Mouse (Mus musculus) gastrocnemius, adult 18-20 months (tissue): ENCODE measurements around the gene Smpd2. TPM values are rescaled to one million over a fixed set of nuclear protein-coding genes. Genes with fewer than 3 reads are reported as not detected.

Experiments used
- DNase-seq: peaks from one replicate; pipeline ENCODE4 v3.0.0; 2021; ENCODE audit warnings: low spot score
- total RNA-seq, 2 experiments: library from RNA; stranded (reverse); gene quantifications; 2 replicates each; pipeline ENCODE4 v1.2.3; 2021

The Smpd2 gene
- total RNA-seq, 2 experiments from 2014 or later: 9.2 to 9.9 TPM

DNA sequence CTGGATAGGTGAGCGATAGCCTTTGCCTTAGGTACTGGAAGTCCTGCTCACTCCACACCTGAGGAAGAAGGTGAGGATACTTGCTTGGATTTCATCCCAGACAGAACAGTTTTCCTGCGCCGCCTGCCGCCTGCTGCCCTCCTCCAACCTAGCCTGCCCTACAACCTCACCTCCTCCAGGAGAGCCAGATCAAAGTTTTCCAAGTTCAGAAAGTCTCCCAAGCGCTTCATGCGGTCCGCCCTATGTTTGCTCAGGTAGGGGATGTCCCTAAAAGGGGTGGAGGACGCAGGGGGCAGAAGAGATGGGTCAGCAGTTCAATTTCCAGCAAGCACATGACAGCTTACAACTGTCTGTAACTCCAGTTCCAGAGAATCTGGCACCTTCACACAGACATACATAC is 875 bp downstream of the Smpd2 start:
- DNase-seq: no peak

DNA sequence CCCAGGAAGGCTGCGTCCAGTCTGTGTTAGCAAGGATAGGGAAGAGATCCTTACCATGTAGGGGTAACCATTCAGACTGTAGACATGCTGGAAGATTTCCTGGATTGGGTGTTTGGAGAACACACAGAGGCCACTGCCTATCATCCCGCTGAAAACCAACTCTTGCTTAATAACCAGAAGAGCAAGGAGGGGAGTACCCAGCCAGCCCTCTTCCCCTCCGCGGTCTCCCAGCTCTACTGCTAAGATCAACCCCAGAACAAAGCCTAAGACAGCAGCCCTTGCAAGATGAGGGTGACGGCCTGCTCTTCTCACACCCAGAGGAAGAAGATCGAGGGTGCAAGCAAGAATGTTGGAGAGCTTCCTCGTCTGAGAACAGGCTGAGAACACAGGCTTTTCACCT is 1.3 kb downstream of the Smpd2 start:
- DNase-seq: no peak

DNA sequence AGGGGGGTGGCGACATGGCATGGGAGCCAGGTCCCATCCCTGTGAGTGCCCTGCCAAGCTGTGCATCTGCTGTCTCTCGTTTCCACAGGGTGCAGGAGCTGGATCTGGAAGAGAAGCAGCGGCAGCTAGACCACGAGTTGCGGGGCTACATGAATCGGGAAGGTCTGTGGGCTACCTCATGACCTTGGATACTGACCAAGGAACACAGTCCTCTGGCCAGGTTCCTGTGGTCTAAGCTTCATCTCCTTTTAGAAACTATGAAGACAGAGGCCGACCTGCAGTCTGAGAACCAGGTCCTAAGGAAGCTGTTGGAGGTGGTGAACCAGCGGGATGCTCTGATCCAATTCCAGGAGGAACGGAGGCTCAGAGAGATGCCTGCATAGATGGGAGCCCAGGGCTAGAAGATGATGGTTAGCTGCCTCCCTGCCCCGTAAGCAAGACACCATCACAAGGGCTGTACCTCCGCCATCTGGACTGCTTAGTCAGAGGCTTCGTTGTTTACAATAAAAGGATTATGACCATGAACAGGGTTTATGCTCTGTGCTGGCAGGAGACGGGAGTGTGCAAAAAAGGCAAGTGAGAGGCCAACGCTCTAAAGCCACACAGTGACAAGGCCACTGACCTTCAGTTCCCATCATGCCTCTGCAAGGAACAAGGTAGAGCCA is 3.5 kb downstream of the Smpd2 start:
- DNase-seq: no peak

DNA sequence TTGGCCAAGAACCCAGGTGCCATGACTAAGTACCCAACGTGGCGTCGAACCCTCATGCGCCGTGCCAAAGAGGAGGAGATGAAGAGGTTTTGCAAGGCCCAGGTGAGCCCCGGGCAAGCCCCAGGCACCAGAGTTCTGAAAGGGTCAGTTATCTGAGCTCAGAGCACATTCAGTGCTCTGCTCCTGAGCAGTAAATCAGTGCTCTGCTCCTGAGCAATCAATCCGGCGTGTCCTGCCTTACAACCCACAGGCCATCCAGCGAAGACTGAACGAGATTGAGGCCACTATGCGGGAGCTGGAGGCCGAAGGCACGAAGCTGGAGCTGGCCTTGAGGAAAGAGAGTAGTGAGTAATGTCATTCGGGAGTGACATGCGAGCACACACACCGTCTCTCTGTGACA is 4.4 kb downstream of the Smpd2 start:
- no peak for DNase-seq

DNA sequence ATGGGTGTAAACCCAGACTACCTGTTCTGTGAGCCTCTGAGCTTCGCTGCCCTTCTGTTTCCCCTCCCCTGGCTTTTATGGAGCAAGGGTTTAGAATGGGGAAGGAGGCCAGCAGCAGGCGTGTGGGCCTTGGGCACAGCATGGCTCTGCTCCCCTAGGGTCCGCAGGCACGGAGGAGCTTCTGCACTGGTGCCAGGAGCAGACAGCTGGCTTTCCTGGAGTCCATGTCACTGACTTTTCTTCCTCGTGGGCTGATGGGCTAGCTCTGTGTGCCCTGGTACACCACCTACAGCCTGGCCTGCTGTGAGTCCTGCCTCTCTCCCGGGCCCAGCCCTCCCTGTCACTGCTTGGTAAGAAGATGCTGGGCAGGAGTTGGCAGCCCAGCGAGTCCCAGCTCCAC is 7.7 kb downstream of the Smpd2 start:
- no peak for DNase-seq

DNA sequence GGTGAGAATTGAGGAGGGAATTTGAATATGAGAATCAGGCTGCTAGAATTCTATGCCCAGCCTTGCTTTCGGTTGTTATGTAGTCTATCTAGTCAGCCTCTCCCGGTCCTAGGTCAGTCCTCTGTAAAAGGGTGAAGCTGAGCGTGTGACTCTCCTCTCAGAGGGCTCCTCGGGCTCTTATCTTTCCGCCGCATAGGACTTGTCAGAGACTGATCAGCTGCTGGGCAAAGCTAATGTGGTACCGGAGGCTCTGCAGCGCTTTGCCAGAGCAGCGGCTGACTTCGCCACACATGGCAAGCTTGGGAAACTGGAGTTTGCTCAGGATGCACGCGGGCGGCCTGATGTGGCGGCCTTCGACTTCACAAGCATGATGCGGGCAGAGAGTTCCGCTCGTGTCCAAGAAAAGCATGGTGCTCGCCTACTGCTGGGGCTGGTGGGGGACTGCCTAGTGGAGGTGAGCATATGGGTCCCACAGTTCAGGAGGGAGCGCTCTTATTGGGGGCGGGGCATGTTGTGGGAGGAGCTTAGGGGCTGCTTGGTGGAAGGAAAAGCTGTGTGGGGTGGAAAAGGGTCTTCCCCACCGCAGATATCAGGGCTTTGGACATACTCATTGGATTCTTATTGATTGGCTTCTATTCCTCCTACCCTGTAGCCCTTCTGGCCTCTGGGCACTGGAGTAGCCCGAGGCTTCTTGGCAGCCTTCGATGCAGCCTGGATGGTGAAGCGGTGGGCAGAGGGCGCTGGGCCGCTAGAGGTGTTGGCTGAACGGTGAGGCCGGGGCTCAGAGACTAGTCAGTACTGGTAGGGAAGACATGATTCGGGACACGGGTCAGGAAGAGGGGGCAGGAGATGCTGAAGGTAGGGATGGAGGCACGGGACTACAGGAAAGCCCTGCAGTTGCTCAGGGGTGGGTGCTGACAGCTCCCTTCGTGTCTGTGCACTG is 9.0 kb downstream of the Smpd2 start:
- DNase-seq: no peak

DNA sequence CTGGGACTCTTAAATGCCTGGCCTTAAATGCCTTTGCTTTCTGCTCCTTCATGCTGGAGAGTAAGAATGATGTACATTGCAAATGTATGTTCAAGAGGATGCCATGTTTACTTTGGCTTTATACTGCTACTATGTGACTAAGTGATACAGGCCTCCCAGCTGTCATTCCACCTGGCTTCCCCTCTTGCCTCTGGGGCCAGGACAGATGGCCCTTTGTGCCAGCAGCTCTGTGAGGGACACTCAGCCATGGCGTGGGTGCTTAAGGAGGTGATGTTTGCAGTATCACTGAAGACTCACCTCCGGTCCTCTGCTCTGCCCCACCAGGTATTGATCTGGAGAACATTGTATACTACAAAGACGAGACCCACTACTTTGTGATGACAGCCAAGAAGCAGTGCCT is 10.2 kb downstream of the Smpd2 start:
- DNase-seq: no peak

DNA sequence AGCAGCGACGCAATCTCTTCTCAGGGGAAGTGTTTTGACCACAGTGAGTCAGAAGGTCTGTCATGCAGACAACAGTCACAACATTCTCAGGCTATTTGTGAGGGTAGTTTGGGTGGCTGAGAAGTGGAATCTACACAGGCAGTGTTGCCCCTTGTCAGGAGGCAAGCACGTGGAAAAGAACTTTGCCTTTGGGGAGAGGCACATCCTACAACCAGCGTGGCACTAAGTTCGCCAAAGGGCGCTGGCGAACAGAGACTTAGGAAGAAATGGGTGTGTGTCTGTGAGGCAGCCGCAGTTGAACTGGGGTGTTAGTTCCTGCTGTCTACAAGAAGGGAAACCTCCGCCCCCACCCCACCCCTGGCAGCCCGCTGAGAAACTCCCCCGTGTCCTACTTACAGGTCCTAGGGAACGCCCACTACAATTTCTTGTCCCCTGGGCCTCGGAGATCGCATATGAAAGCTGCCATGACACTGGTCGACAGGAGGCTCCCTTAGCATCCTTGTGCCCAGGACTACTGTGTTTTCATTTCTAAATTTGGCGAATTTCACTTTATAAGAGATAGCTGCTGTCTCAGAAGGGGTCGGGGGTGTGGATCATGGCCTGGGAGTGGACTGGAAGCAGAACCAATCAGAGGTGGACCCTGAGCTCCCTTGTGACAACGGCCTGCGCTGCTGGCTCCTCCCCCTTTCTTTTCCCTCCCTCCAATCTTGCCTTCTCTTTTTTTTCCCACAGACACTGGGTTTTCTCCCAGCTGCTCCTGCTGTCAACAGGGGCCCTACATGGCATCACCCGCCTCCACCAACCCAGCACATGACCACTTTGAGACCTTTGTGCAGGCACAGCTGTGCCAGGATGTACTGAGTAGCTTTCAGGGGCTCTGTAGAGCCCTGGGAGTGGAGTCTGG is 12.6 kb downstream of the Smpd2 start:
- peak; percentile 81 for DNase-seq

DNA sequence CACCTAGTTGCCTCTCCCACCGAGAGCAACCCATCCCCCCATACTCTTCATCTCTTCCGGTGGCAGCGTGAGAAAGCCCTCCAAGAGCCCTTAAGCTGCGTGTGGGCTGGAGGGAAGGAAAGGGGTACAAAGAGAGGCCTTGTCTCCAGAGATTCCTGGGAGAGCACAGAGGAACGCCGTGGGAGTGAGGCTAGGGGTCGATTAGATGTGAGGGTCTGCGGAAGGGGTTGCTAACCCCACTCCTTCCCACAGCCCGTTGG is 13.2 kb downstream of the Smpd2 start:
- no peak for DNase-seq

DNA sequence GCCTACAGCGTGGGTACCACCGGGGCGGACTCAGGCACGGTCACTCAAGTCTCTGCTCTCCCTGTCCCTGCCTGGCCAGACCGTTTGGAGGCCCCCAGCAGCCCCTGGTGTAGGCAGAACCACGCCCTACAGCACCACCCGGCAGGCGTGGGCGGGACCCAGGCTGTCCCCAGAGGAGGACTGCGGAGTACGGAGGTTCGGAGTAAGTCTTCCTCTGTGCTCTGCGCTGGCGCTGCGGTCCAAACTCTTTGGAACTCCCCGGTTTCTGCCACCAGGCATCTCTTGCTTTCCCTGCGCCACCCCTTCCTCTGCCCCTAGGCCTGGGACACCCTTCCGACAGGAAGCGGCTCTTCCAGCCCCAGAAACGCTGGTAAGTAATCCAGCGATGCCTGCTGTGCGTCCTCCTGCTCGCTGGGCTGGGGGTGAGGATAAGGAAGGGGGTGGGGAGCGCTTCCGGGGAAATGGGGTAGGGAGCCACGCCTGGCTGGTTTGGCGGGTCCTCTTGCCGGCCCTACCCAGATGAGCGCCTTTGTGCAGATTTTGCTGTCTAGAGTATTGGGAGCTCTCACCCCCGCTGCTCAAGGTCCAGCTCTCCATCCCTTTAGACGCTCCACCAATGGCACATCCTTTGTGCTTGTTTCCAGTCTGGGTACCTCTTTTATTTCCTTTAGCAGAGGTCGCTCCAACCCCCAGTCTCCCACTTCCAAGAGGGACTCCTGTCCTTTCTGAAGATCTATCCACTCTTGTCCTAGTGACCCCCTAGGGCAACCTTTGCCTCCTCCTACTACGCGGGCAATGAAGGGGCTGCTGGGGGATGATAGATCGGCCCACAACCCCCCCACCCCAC is 13.8 kb downstream of the Smpd2 start, which contains the start of gene Mical1:
TSS of gene Mical1 (plus strand) at position 144 of the 847 bp plus-strand sequence.
- peak; percentile 69 for DNase-seq

DNA sequence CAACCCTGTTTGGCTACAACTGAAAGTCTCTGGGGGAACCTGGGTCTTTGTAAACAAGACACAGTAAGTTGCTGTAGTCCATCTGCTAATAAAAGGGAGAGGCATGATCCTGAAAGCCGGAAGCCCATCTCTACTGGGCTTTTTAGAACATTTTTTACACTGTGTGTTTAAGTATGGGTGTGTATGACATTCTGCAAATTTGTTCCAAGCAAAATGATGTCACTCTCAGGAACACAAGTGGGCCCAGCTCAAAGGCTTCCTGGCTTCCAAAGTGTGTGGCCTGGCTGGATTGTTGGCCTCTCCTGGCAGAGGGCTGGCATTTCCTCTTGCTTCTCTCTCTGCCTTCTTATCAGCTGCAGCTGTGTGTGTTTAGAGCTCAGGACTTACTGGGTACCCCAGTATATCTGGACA is 15.2 kb downstream of the Smpd2 start:
- DNase-seq: peak; percentile 27

DNA sequence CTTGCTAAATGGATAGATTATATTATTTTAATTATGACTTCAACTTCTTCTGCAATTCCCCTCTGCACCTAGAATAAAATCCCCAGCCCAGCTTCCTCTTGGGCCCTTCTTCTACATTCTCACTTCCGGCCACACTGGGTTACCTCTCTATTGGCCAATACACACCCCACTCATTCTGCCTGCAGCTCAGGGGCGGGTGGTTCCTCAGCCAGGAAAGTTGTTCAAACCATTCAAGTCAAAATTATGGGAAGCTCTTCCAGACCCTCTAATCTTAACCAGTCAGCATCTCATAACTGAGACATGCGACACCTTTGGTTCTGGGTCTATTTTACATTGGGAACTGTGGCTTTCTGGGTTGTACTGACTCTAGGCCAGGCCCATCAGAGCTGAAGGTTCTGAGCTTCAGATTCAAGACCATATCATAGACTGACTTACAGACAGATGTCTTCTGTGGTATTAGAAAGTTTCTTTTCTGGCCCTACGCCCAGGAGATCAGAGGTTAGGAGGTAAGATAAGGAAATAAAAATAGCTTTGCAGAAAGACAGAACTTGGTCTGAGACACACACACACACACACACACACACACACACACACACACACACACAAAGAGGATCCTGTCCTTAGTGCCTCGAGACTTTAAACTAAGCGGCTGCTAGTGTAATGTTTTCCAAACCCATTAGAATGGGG is 16.2 kb downstream of the Smpd2 start:
- DNase-seq: no peak

DNA sequence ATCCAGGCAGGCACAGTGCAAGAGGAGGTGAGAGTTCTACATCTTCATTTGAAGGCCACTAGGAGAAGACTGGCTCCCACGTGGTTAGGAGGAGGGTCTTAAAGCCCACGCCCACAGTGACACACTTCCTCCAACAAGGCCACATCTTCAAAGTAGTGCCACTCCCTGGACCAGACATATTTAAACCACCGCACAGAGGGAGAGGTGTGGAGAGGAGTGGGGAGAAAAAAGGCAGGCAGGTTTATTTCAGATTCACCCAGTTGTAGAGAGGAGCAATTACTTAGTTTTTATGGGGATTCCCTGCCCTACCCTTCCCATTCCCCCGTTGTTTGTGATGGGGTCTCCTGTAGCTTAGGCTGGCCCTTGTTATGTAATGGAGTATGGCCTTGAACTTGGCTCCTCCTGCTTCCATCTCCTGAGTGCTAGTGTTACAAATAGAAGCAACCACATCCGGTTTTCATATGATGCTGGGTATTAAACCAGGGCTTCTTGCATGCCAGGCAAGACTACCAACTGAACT is 17.1 kb downstream of the Smpd2 start:
- no peak for DNase-seq

DNA sequence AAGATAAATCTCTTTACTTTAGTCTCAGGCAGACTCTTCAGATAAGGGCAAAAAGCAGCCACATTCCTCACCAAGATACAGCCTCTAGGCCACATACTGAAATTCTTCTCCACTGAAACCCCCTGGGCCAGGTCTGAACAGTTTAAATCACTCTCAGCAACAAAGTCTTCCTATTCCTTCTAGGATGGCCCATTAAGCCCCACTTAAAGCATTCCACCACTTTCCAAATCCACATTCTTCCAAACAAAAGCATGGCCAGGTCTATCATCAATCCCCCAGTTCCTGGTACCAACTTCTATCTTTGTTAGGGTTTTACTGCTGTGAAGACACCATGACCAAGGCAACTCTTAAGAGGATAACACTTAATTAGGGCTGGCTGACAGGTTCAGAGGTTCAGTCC is 17.6 kb downstream of the Smpd2 start:
- DNase-seq: no peak

DNA sequence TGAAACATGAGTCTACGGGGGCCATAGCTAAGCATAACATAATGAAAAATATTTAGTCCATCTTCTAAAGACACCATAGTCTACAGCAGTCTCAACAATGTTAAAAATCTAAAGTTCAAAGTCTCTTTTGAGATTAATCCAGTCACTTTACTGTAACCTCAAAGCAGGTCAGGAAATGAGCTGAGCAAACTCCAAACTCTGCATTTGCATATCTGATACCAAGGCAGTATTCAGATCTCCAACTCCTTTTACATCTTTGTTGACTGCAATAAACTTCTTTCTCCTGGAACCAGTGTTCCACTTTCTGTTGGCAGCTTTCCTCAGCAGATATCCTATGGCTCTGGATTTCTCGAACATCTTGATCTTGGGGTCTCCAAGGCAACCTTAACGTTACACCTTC is 19.5 kb downstream of the Smpd2 start:
- no peak for DNase-seq

DNA sequence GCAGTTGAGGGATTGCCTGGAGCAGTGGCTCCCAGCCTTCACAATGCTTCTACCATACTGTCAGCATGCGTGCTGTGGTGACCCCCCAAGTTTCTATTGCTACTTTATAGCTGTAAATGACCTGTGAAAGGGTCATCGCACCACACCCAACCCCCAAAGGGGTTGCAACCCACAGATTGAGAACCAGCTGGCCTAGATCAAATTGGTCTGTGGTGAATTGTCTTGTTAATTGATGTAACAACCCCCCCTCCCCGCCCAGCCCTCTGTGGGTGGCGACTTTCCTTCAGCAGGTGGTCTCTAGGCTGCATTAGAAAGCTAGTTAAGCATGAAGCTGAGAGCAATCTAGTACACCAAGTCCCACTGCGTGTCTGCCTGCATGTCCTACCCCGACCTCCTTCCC is 22.8 kb downstream of the Smpd2 start:
- no peak for DNase-seq

DNA sequence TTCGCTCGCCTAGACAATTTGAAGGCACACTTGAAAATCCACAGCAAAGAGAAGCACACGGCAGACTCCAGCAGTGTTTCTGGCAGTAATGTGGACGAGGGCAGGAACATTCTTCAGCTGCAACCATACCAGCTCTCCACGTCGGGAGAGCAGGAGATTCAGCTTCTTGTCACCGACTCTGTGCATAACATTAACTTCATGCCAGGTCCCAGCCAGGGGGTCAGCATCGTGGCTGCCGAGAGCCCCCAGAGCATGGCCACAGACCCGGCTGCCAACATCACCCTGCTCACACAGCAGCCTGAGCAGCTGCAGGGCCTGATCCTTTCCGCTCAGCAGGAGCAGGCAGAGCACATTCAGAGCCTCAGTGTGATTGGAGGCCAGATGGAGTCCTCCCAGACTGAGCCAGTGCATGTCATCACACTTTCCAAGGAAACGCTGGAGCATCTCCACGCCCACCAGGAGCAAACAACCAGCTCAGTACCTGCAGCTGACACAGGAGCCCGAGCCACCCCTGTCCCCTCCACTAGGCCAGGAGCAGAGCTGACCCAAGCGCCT is 25.7 kb downstream of the Smpd2 start:
- DNase-seq: no peak

DNA sequence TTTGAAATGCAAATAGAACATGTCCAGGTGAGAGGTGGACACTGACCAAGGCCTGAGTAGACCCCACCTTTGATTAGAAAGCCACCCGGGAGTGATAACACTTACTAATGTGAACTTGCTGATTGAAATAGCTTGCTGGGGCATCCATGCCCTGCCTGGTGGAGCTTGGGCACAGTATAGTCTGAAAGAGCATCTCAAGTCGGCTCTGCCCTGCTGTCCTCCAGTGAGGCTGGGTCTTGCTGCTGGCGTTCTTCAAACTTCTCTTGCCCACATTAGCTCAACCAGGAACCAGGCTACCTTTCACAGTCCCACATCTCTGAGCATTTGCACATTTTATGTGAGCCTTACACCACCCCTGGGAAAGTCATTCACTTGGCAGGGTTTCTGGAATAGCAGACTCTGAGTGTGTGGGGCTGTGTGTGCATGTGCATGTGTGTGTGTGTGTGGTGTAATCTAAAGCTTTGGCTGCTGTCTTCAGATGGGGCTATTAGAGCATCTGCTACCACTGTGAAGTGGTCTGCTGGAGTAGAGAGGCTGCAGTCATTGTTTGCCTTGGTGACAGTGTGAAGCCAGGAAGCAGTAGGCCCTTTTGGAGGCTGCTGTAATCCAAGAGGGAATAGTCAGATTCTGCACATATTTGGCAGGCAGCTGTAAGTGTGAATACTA is 29.0 kb downstream of the Smpd2 start:
- no peak for DNase-seq

DNA sequence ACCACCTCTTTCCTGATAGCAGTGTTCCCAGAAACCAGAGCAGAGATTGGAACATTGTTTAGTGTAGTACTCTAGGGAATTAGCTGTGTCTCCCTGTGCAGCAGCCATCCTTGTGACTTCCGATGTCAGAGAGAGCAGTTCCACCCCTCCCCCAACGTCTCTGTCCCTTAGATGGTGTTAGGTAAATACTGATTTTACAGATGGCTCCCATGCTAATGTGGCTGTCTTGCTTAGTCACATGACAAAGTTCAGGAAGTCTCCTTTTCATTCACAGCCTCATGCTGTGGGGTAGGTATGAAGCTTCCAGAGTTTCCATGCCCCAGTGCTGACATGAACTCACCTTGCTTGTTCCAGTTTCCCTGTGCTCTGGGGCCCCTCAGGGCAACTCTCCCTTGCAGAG is 29.7 kb downstream of the Smpd2 start:
- no peak for DNase-seq
